Mouse (Mus musculus) kidney, adult 2 months (tissue): ENCODE data around the gene Pxylp1.

ENCODE experiments used
- CTCF ChIP-seq: fragments of 200-500 bp; conservative IDR thresholded peaks from 2 replicates; pipeline ENCODE4 v1.5.1; 2011; ENCODE audit warnings: low read depth, mild to moderate bottlenecking, control low read depth, low read length, moderate library complexity, mixed read lengths; ENCODE audit not compliant: insufficient read depth, insufficient read length
- POLR2A ChIP-seq: fragments of 200-500 bp; IDR thresholded peaks from one replicate; pipeline ENCODE4 v1.6.1; 2011; ENCODE audit warnings: low read depth, low read length, control low read depth

GRCm38 (mm10) chr9:96899004-96899403 lies 6.5 kb upstream of the Pxylp1 start:
- TF ChIP-seq CTCF (no peak), POLR2A (no peak)
